Mouse (Mus musculus) midbrain, embryonic 12.5 days (tissue): Measurements from ENCODE around the gene Myof. TPM values are rescaled to one million over a fixed set of nuclear protein-coding genes. Genes with fewer than 3 reads are reported as not detected.
A peak's percentile ranks its signal among the peaks of the same experiment; 100 is the strongest.

Source experiments
- ATAC-seq: fragments of 200-750 bp; cut with Nextera tagmentation; 2 replicates; pipeline ENCODE4 v1.8.0; 2017; ENCODE audit warnings: low read depth, moderate TSS enrichment, moderate library complexity; ENCODE audit not compliant: low FRiP score
- H3K27ac ChIP-seq: fragments of 300-500 bp; sonication (generic); replicated peaks from 2 replicates; pipeline ENCODE4 v1.5.1; 2016; ENCODE audit warnings: mild to moderate bottlenecking
- H3K27me3 ChIP-seq: fragments of 300-500 bp; sonication (generic); 2 replicates; pipeline ENCODE4 v1.6.1; 2016; ENCODE audit warnings: mild to moderate bottlenecking
- H3K36me3 ChIP-seq: fragments of 300-500 bp; sonication (generic); 2 replicates; pipeline ENCODE4 v1.6.1; 2016
- H3K4me1 ChIP-seq: fragments of 300-500 bp; sonication (generic); 2 replicates; pipeline ENCODE4 v1.6.1; 2016
- H3K4me2 ChIP-seq: fragments of 300-500 bp; sonication (generic); replicated peaks from 2 replicates; pipeline ENCODE4 v1.6.1; 2016; ENCODE audit warnings: mild to moderate bottlenecking, moderate library complexity
- H3K4me3 ChIP-seq: fragments of 300-500 bp; sonication (generic); 2 replicates; pipeline ENCODE4 v1.5.1; 2016; ENCODE audit warnings: mild to moderate bottlenecking
- H3K9ac ChIP-seq: fragments of 300-500 bp; sonication (generic); replicated peaks from 2 replicates; pipeline ENCODE4 v1.6.1; 2016; ENCODE audit warnings: mild to moderate bottlenecking, moderate library complexity
- H3K9me3 ChIP-seq: fragments of 300-500 bp; sonication (generic); 2 replicates; pipeline ENCODE4 v1.6.1; 2016; ENCODE audit warnings: mild to moderate bottlenecking
- WGBS: fragments of 180-500 bp; shearing (Covaris S2); methylation state at CpG from one replicate; pipeline ENCODE4 v1.1.7; 2016; 5-methylcytosine and 5-hydroxymethylcytosine counted together
- polyA plus RNA-seq: library from polyadenylated mRNA; unstranded; fragments of >200 nt; fragmentation: Nextera tagmentation; extraction: Ambion mirVana; gene quantifications from 2 replicates; pipeline ENCODE4 v1.2.1, GENCODE M21; 2016

Myof gene
- polyA plus RNA-seq, 1 experiment from 2014 or later: 5.5 TPM

DNA sequence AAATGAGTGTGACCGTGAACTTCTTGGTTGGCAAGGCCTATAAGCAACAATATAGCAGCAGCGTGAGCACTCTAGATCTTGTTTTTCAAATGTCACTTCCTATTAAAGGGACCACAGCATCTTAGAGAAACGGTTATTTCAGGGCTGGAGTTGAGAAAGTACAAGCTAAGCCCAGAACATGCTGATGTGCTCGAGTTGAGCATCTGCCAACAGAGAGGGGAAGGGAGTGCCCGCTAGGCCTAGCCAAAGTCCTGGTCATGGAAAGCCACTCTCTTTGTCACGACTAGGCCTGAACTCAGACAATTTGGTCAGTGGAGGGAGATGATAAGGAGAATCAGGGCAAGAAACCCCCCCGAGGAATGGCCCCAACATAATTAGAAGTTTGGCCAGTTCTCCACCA, 86.1 kb downstream of the Myof start:
- Histone ChIP-seq H3K9me3 (no peaks in the 10 kb centered on the region), H3K27me3 (no peaks in the 10 kb centered on the region), H3K27ac (no peak overlapping the region), H3K4me2 (no peak overlapping the region), H3K9ac (no peak overlapping the region), H3K4me3 (no peak overlapping the region), H3K4me1 (no peaks in the 10 kb centered on the region), H3K36me3 (no peaks in the 10 kb centered on the region)
- ATAC-seq: no peak
- 78% methylated on average over 7 of the region's 7 CpGs for WGBS

DNA sequence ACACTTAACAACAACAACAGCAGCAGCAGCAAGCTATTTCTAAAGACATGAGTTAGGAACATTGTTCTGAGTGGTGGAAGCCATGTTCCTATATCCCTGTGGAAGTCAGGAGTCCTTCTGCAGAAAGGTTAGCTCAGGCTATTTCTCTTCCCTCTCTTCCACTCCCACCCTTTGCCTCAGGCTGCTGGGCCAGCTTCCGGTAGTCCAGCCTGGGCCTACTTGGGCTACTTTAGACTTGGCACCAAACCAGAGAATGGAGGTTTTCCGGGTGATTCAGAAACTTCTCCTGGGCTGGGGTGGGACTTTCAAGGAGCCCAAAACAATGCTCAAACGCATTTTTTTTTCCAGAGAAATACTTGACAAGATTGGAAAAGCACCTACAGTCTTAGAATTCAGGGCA, 87.4 kb downstream of the Myof start:
- Histone ChIP-seq H3K9me3 (no peaks in the 10 kb centered on the region), H3K4me1 (no peaks in the 10 kb centered on the region), H3K4me3 (no peak overlapping the region), H3K9ac (no peak overlapping the region), H3K4me2 (no peak overlapping the region), H3K27me3 (no peaks in the 10 kb centered on the region), H3K36me3 (no peaks in the 10 kb centered on the region), H3K27ac (no peak overlapping the region)
- WGBS: 81% methylated on average over 3 of the region's 3 CpGs
- no peak for ATAC-seq

DNA sequence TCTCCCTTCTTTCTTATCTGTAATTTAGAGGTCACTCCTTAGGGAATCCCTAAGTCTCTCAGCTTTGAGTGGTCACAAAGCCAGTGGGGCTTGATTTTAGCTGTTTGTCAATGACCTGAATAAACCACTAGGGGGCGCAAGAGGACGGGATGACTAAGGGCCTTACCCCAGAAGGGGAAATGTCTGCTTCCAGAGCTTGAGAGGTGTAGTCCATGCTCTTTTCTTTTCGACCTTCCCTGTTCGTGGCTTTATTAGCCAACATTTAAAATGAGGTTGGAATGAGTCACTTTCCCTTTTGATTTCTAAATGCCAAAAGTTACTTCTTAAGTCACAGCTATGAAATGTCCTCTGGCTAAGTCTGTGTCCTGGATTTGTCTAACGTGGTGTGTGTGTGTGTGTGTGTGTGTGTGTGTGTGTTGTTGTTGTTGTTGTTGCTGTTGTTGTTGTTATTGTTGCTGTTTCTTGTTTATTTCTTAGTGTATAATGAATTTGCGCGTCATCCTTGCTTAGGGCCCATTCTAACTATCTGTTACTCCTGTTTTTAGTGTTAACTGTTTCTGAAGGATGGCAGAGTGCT, 87.9 kb downstream of the Myof start:
- WGBS: 38% methylated on average over 7 of the region's 7 CpGs
- peak; percentile 79 for ATAC-seq
- no peaks in the 10 kb centered on the region for H3K36me3 ChIP-seq
- no peak overlapping the region for H3K9ac ChIP-seq
- H3K4me2 ChIP-seq: no peak overlapping the region
- H3K4me3 ChIP-seq: no peak overlapping the region
- H3K9me3 ChIP-seq: no peaks in the 10 kb centered on the region
- no peak overlapping the region for H3K27ac ChIP-seq
- H3K4me1 ChIP-seq: no peaks in the 10 kb centered on the region
- no peaks in the 10 kb centered on the region for H3K27me3 ChIP-seq

DNA sequence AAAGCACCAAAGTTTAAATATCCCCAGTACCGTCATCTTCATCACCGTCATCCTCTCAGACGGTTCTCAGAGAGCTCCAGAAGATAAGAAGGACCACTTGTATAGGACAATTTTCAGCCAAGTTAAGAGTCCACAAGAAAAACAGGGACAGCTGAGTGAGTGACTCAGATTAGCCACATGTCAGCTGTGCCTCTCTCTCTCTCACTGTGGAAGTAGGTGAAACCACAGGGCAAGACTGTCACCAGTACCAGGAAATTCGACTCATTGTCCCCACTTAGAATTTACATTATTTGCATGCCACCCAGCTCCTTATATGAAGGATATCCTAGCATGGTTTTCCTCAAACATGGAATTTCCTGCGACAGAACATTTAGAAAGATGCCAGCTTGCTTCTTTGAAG, 88.6 kb downstream of the Myof start:
- H3K36me3 ChIP-seq: no peaks in the 10 kb centered on the region
- 76% methylated on average over 5 of the region's 5 CpGs for WGBS
- ATAC-seq: no peak

DNA sequence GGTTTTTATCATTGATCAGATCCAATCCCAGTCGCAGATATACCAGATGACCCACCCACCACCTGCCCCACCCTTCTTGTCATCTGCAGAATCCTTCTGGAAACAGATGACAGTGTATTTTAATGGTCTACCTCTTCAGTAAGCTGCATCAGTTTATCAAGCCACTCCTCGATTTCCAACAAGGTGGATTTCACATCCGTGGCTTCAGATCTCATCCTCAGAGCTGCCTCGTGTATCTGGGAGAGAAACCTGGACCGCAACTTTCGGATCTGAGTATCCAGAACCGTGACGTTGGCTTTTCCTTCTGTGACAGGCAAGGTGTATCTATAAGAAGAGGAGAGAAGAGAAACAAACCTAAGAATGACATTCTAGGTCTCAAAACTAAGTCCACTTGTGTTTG, 89.1 kb downstream of the Myof start:
- H3K27ac ChIP-seq: no peak overlapping the region
- no peak overlapping the region for H3K4me3 ChIP-seq
- no peak for ATAC-seq
- no peaks in the 10 kb centered on the region for H3K4me1 ChIP-seq
- no peaks in the 10 kb centered on the region for H3K36me3 ChIP-seq
- WGBS: 83% methylated on average over 8 of the region's 8 CpGs
- H3K4me2 ChIP-seq: no peak overlapping the region
- no peak overlapping the region for H3K9ac ChIP-seq
- no peaks in the 10 kb centered on the region for H3K27me3 ChIP-seq
- H3K9me3 ChIP-seq: no peaks in the 10 kb centered on the region

More for the DNA sequence above, 88.6 kb downstream of the Myof start:
- Histone ChIP-seq H3K4me2 (no peak overlapping the region), H3K9ac (no peak overlapping the region), H3K27ac (no peak overlapping the region), H3K9me3 (no peaks in the 10 kb centered on the region), H3K4me3 (no peak overlapping the region), H3K4me1 (no peaks in the 10 kb centered on the region), H3K27me3 (no peaks in the 10 kb centered on the region)

DNA sequence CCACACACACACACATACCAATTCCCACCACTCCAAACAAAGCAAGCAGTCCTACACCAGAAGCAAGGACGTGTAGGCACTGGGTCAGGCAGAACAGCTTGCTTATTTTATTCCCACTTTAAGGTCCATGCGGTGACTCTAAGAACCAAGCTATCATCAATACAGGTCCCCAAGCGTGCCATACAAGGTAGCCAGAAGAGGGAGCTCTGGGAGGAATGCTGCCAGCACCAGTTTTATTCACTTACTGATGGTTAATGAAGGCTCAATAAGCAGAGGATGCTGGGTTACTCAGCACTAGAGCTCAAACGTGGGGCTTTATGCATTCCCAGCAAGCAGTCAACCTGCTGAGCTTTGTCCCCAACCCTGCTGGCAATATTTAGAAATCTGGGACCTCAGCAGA, 96.7 kb downstream of the Myof start:
- Histone ChIP-seq H3K9me3 (no peaks in the 10 kb centered on the region), H3K36me3 (no peaks in the 10 kb centered on the region), H3K4me1 (no peaks in the 10 kb centered on the region), H3K4me2 (no peak overlapping the region), H3K27ac (no peak overlapping the region), H3K9ac (no peak overlapping the region), H3K27me3 (no peaks in the 10 kb centered on the region), H3K4me3 (no peak overlapping the region)
- 25% methylated on average over 4 of the region's 4 CpGs for WGBS
- ATAC-seq: no peak

DNA sequence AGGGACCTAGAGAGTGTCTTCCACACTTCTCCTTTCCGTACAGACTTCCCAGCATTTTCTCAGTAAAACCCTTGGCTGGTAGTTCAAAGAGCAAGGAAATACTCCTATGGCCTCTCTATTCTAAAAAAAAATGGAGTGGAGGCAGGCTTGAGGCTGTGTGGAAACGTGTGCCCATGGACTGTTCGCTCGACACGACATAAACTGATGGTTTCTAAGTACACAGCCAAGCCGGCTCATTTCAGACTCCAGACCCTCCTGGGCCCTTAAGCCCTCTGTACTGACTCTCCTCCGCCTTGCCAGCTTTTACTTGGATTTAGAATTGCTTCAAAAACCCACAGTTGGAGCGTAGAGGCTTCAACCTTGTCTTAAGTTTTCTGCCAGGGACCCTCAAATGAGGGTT, 97.3 kb downstream of the Myof start:
- H3K36me3 ChIP-seq: no peaks in the 10 kb centered on the region
- H3K9ac ChIP-seq: no peak overlapping the region
- H3K4me1 ChIP-seq: no peaks in the 10 kb centered on the region
- no peak overlapping the region for H3K27ac ChIP-seq
- no peaks in the 10 kb centered on the region for H3K27me3 ChIP-seq
- H3K4me3 ChIP-seq: no peak overlapping the region
- 85% methylated on average over 8 of the region's 8 CpGs for WGBS
- H3K4me2 ChIP-seq: no peak overlapping the region
- ATAC-seq: no peak
- no peaks in the 10 kb centered on the region for H3K9me3 ChIP-seq

DNA sequence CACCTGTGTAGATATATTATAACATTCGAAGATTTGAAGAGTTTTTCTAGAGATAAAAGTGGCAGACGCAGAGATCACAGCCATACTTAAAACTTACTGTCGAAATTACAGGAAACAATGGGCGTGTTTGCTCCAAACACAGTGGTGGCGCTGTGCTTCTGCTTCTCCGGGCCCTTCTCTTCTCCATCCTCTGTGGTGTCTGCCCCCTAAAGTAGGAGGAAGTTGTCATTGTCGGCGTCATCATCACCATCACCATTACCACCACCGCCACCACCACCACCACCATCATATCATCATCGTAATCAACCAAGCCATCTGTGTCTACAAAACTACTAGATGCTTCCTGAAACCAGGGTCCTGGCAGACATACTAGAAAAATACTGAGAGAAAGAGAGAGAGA, 104.2 kb downstream of the Myof start:
- H3K4me1 ChIP-seq: no peaks in the 10 kb centered on the region
- no peak overlapping the region for H3K27ac ChIP-seq
- no peaks in the 10 kb centered on the region for H3K36me3 ChIP-seq
- no peaks in the 10 kb centered on the region for H3K27me3 ChIP-seq
- WGBS: 86% methylated on average over 10 of the region's 10 CpGs
- no peak overlapping the region for H3K4me2 ChIP-seq
- H3K9ac ChIP-seq: no peak overlapping the region
- no peak overlapping the region for H3K4me3 ChIP-seq
- ATAC-seq: no peak
- H3K9me3 ChIP-seq: no peaks in the 10 kb centered on the region

DNA sequence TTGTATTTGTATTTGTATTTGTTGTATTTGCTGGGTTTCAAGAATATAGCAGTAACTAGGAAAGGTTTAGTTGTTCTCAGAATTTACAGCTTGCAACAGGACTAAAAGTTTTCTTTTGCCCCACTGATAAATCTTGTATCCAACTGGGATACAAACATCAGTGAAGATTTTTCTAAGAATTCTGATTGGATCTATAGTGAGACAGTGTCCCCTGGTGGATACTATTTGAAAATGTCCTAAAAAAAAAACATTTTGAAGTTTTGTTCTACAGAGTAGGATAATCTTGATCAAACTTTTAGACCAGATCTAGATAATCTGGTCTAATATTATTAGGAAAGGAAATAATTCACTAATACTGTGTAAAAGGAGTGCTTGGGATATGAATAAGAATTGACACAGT, 106.3 kb downstream of the Myof start:
- Histone ChIP-seq H3K36me3 (no peaks in the 10 kb centered on the region), H3K9me3 (no peaks in the 10 kb centered on the region), H3K9ac (no peak overlapping the region), H3K4me1 (no peaks in the 10 kb centered on the region), H3K4me2 (no peak overlapping the region), H3K27me3 (no peaks in the 10 kb centered on the region), H3K27ac (no peak overlapping the region), H3K4me3 (no peak overlapping the region)
- no peak for ATAC-seq

DNA sequence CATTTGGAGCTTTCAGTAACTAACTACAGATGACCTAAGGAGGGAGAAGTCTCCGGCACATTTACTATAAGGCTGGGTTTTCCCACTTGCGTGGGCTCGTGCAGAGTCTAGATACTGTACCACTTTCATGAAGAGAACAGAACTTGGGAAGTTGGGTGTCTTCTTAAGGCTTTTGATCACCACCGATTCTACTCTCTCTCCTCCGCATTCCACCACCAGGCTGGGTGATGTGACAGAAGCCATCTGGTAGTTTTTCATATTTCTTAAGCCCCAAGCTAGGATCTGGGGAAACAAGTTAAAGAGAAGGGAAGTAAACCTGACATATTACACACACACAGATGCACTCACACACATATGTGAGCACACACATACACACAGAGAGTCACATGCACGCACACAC, 108.7 kb downstream of the Myof start:
- Histone ChIP-seq H3K4me3 (no peak overlapping the region), H3K4me1 (no peaks in the 10 kb centered on the region), H3K27ac (no peak overlapping the region), H3K27me3 (no peaks in the 10 kb centered on the region), H3K9ac (no peak overlapping the region), H3K9me3 (no peaks in the 10 kb centered on the region), H3K4me2 (no peak overlapping the region), H3K36me3 (no peaks in the 10 kb centered on the region)
- no peak for ATAC-seq
- 93% methylated on average over 6 of the region's 6 CpGs for WGBS

DNA sequence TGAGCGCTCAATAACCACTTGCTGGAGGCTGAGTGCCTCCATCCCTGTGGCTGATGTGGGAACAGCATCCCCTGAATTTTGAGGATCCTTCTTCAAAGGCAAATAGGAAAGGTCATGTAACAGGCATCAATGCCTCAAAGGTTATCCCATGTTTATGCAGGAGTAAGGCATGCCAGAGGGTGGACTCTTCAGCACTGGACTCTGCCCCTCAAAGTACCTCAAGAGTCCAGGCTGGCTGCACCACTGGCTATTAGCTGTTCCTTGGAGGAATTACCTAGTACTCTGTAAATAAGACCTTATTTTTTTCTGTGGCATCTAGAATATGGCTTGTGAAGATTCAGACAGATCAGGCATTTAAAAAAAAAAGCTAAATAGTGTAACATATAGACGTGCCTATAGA, 111.2 kb downstream of the Myof start:
- no peak for ATAC-seq

DNA sequence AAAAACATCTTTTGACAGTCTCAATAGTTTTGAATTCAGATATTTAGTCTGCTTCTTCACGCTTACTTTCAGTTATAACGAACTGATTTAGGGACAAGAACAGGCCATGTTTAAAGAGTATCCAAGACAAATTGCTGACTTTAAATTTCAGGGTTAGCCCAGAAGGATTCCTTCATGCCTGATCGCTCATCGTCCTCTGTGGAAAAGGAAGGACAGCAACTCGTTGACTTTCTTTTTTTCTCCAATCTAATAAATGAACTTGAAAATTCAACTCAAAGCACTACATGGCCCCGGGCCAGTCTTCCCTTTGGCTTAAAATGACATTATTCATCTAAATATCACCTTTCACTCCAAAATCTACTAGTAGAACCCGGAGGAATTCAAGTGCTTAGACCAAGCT, 115.5 kb downstream of the Myof start:
- Histone ChIP-seq H3K9ac (no peak overlapping the region), H3K4me3 (no peak overlapping the region)
- ATAC-seq: no peak

More for the DNA sequence above, 111.2 kb downstream of the Myof start:
- Histone ChIP-seq H3K27me3 (no peaks in the 10 kb centered on the region), H3K9ac (no peak overlapping the region), H3K4me2 (no peak overlapping the region), H3K9me3 (no peaks in the 10 kb centered on the region), H3K27ac (no peak overlapping the region), H3K36me3 (no peaks in the 10 kb centered on the region), H3K4me3 (no peak overlapping the region), H3K4me1 (no peaks in the 10 kb centered on the region)
- 88% methylated on average over 2 of the region's 2 CpGs for WGBS

DNA sequence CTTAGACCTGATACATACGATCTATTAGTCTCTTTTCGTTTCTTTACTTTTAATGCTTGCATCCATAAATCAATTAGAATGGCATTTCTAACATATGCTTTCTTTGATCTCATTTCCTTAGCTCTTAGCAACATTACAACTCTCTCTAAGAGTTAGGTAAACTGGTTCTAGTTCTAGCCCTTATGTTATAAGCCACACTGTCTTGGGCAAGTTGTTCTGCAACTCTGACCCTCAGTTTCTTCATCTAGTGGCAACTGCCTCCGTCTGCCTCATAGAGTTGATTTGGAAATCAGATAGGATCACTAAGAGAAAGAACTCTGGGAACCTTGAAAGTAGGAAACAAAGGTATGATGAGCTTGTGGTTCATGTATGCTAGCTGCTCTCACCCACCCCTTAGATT, 118.1 kb downstream of the Myof start:
- 90% methylated on average over 3 of the region's 3 CpGs for WGBS
- Histone ChIP-seq H3K4me3 (no peak overlapping the region), H3K9ac (no peak overlapping the region), H3K4me1 (no peaks in the 10 kb centered on the region), H3K27ac (no peak overlapping the region), H3K4me2 (no peak overlapping the region), H3K27me3 (peaks cover 5% of the 10 kb centered on the region; the same call in 1 of the 2 replicates), H3K36me3 (no peaks in the 10 kb centered on the region), H3K9me3 (no peaks in the 10 kb centered on the region)
- no peak for ATAC-seq

More for the DNA sequence above, 115.5 kb downstream of the Myof start:
- H3K4me1 ChIP-seq: no peaks in the 10 kb centered on the region
- H3K9me3 ChIP-seq: no peaks in the 10 kb centered on the region
- no peaks in the 10 kb centered on the region for H3K27me3 ChIP-seq
- H3K27ac ChIP-seq: no peak overlapping the region
- no peaks in the 10 kb centered on the region for H3K36me3 ChIP-seq
- no peak overlapping the region for H3K4me2 ChIP-seq
- WGBS: 85% methylated on average over 7 of the region's 7 CpGs
